Mouse (Mus musculus) cerebellum, adult 2 months (tissue): ENCODE data around the gene Man2a1.

ENCODE experiments used
- CTCF ChIP-seq: fragments of 200-500 bp; IDR thresholded peaks from 2 replicates; pipeline ENCODE4 v1.5.1; 2011; ENCODE audit warnings: low read depth, mild to moderate bottlenecking, control low read depth, low read length, moderate library complexity, borderline replicate concordance; ENCODE audit not compliant: insufficient read depth
- POLR2A ChIP-seq: fragments of 200-500 bp; IDR thresholded peaks from 2 replicates; pipeline ENCODE4 v1.6.1; 2011; ENCODE audit warnings: low read length, control low read depth, borderline replicate concordance; ENCODE audit not compliant: insufficient read depth

- TF ChIP-seq CTCF, result no peak
- no peak for TF ChIP-seq POLR2A
These were observed 44.5 kb downstream of the Man2a1 start for GRCm38 (mm10) chr17:64644888-64645605.
